Mouse (Mus musculus) layer of hippocampus, postnatal 36 days (tissue): ENCODE data around the gene Syne4. TPM values are rescaled to one million over a fixed set of nuclear protein-coding genes. Genes with fewer than 3 reads are reported as not detected.

ENCODE experiments used
- DNase-seq, 2 experiments: peaks; one replicate each; pipeline ENCODE4 v3.0.0; 2022
- total RNA-seq, 2 experiments: library from RNA; stranded (reverse); gene quantifications; 2 replicates each; pipeline ENCODE4 v1.2.3; 2021

The Syne4 gene
- total RNA-seq, 2 experiments from 2014 or later: 10.5 to 12.7 TPM

GRCm38 (mm10) chr7:30331887-30332286 lies 17.3 kb downstream of the Syne4 start:
- peak; percentile 86 to 87 for DNase-seq

- DNase-seq: no peak
Measured at GRCm38 (mm10) chr7:30332622-30333259, 18.1 kb downstream of the Syne4 start.

GRCm38 (mm10) chr7:30333436-30333835 lies 18.8 kb downstream of the Syne4 start:
- peak; percentile 53 to 58 for DNase-seq

- no peak for DNase-seq
Measured at GRCm38 (mm10) chr7:30334563-30334962, 20.0 kb downstream of the Syne4 start.

GRCm38 (mm10) chr7:30335688-30336087 lies 21.1 kb downstream of the Syne4 start:
- no peak for DNase-seq

GRCm38 (mm10) chr7:30336384-30336783 lies 21.8 kb downstream of the Syne4 start:
- peak; percentile 82 to 85 for DNase-seq

GRCm38 (mm10) chr7:30339432-30340109 lies 25.0 kb downstream of the Syne4 start:
- DNase-seq: no peak

GRCm38 (mm10) chr7:30346635-30347379 lies 32.2 kb downstream of the Syne4 start:
- no peak for DNase-seq

GRCm38 (mm10) chr7:30347828-30348227 lies 33.2 kb downstream of the Syne4 start:
- DNase-seq: peak; percentile 62 to 72

- DNase-seq: peak; percentile 59 to 66
Measured at GRCm38 (mm10) chr7:30353279-30353822, 38.7 kb downstream of the Syne4 start.

- DNase-seq: no peak
Measured at GRCm38 (mm10) chr7:30354059-30354458, 39.5 kb downstream of the Syne4 start.

GRCm38 (mm10) chr7:30358378-30359186 lies 44.0 kb downstream of the Syne4 start:
- no peak for DNase-seq

GRCm38 (mm10) chr7:30359276-30359865 lies 44.8 kb downstream of the Syne4 start:
- no peak for DNase-seq

- DNase-seq: no peak
Measured at GRCm38 (mm10) chr7:30360028-30360427, 45.4 kb downstream of the Syne4 start.

GRCm38 (mm10) chr7:30362652-30363343 lies 48.2 kb downstream of the Syne4 start, which contains the start of gene Lrfn3:
Gene Lrfn3, minus strand, starts transcription at chr7:30362772.
- DNase-seq: peak in 1 of 2 experiments; percentile 61

GRCm38 (mm10) chr7:30363344-30363738 lies 48.7 kb downstream of the Syne4 start:
- DNase-seq: no peak

GRCm38 (mm10) chr7:30367466-30367865 lies 52.9 kb downstream of the Syne4 start:
- no peak for DNase-seq
